Mouse (Mus musculus) frontal cortex, postnatal 25 days (tissue): Measurements from ENCODE around the gene Cald1.
A peak's percentile ranks its signal among the peaks of the same experiment; 100 is the strongest.

ENCODE experiments used
- DNase-seq, 2 experiments: peaks; one replicate each; pipeline ENCODE4 v3.0.0; 2022; ENCODE audit warnings: low spot score in 2 of 2

The Cald1 gene

DNA sequence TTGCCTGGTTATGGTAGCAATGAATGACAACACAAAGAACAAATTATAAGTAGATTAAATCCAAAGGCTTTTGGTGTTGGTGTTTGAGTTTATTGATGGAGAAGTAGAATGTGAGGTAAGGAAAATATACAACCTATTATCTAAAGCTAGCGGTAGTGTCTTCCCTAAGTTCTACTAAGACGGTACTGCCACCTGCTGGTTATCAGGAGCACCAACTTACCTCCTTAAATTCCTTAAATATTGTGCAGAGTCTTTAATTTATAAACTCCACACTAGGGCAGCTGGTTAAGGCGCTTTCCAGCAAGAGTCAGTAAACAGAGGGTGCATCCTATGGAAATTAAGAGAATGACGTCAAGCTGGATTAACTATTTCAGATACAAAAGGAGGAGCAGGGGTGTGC lies 161.7 kb downstream of the Cald1 start:
- DNase-seq = peak in 1 of 2 experiments; percentile 13

- no peak for DNase-seq
These were observed 167.4 kb downstream of the Cald1 start for GRCm38 (mm10) chr6:34765721-34766120.

GRCm38 (mm10) chr6:34769984-34770383 lies 171.7 kb downstream of the Cald1 start:
- no peak for DNase-seq

- no peak for DNase-seq
These were observed 172.2 kb downstream of the Cald1 start for GRCm38 (mm10) chr6:34770491-34770890.

- no peak for DNase-seq
These were observed 178.1 kb downstream of the Cald1 start for GRCm38 (mm10) chr6:34776396-34776795.

DNA sequence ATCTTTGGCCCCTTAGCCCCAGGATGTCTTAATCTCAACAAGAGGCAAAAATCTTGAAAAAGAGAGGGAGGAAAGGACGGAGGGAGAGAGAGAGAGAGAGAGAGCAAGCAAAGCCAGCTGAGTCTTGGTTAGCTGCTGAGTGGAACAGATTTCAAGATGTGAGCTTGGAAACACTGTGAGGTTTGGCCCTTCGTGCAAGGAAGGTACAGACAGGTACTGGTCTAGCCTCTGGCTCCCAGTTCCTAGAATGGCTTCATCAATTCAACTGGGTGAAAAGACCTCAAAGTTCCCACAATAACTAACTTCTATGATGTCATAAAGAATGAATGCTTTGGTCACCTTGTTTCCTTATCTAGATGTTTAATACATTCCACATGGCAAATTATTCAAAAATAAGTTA lies 178.8 kb downstream of the Cald1 start:
- no peak for DNase-seq

- no peak for DNase-seq
These were observed 179.8 kb downstream of the Cald1 start for GRCm38 (mm10) chr6:34777981-34778668.

- peak; percentile 88 to 92 for DNase-seq
These were observed 182.1 kb downstream of the Cald1 start, which contains the start of gene Agbl3 for GRCm38 (mm10) chr6:34780231-34780942. TSS of gene Agbl3 (plus strand) at chr6:34780432.

- no peak for DNase-seq
These were observed 182.6 kb downstream of the Cald1 start for GRCm38 (mm10) chr6:34780943-34781289.

- DNase-seq = no peak
These were observed 184.2 kb downstream of the Cald1 start for GRCm38 (mm10) chr6:34782493-34782892.

- DNase-seq = no peak
These were observed 198.6 kb downstream of the Cald1 start for GRCm38 (mm10) chr6:34796881-34797280.

GRCm38 (mm10) chr6:34797887-34798286 lies 199.6 kb downstream of the Cald1 start:
- DNase-seq = no peak

DNA sequence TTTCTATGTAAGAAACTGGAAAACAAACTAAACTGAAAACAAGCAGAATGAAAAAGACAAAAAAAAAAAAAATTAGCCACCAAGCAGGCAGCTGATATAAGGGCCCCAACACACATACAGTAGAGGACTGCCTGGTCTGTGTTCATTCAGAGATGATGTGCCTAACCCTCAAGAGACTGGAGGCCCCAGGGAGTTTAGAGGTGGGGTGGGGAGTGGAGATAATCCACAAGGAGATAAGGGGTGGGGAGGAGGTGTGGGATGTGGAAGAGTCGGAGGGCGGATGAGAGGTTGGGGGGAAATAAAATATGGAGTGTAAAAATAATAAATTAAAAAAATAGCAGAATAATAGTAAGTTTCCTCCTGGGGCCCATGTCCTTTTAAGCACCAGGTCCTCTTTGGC lies 207.3 kb downstream of the Cald1 start:
- no peak for DNase-seq

DNA sequence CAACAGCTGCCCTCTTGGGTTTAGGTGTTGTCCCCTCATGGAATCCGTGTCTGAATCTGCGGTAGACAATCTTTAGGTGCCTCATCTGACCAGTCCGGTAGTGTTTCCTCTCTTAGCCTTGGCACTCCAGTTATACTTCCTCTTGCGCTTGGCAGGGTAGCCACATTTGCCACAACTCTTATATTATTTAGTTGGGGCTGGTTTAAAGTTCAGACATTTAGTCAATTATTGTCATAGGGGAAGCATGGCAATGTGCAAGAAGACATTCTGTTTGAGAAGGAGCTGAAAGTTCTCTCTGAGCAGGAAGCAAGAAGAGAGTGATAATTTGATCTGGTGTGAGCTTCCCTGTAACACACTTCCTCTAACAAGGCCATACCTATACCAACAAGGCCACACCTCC lies 212.4 kb downstream of the Cald1 start:
- DNase-seq = no peak

DNA sequence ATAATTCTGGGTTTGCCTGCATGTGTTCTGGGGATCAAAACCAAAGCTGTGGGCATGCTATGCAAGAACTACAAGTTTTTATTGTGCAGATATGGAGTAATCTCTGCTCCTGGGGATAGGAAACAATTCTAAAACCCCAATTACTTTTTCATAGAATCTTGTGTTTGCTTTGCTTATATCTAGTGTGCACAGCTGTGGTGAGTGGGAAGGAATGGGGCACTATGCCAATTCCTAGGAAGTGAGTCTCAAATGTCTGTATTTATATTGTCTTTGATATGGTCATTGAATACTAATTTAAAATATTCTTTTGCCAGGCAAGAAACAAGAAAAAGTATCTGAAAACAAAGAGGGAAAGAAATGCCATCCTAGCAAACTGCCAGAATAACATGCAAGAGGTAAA lies 226.1 kb downstream of the Cald1 start:
- no peak for DNase-seq
